Mouse (Mus musculus) splenic B cell, adult 2 months (primary cell): Measurements from ENCODE around the gene Taok3.

ENCODE experiments used
- DNase-seq: peaks from one replicate; pipeline ENCODE4 v3.0.0-alpha.2; 2011; ENCODE audit warnings: low read depth, low spot score
- H3K27me3 ChIP-seq: 2 replicates; pipeline ENCODE4 v1.6.1; 2012; ENCODE audit warnings: mild to moderate bottlenecking, low read length, moderate library complexity, mixed read lengths; ENCODE audit not compliant: control insufficient read depth, poor library complexity, insufficient read depth, severe bottlenecking
- H3K36me3 ChIP-seq: 2 replicates; pipeline ENCODE4 v1.6.1; 2012; ENCODE audit warnings: mild to moderate bottlenecking, low read length, moderate library complexity, mixed read lengths; ENCODE audit not compliant: control insufficient read depth, poor library complexity, insufficient read depth, severe bottlenecking

Gene Taok3

GRCm38 (mm10) chr5:117166811-117167365 lies 47.0 kb downstream of the Taok3 start:
- Histone ChIP-seq H3K36me3 (no peaks in the 10 kb centered on the region), H3K27me3 (no peaks in the 10 kb centered on the region)
- DNase-seq, result no peak

GRCm38 (mm10) chr5:117168351-117169100 lies 48.6 kb downstream of the Taok3 start:
- H3K27me3 ChIP-seq, result no peaks in the 10 kb centered on the region
- 0 out of 2 replicates have a peak, but pooled peaks cover 1% of the 10 kb centered on the region for H3K36me3 ChIP-seq
- DNase-seq, result no peak

- no peak for DNase-seq
- Histone ChIP-seq H3K27me3 (no peaks in the 10 kb centered on the region), H3K36me3 (0 out of 2 replicates have a peak, but pooled peaks cover 1% of the 10 kb centered on the region)
Measured at GRCm38 (mm10) chr5:117174057-117174456, 54.1 kb downstream of the Taok3 start.

GRCm38 (mm10) chr5:117175896-117176295 lies 56.0 kb downstream of the Taok3 start:
- no peak for DNase-seq
- H3K27me3 ChIP-seq, result no peaks in the 10 kb centered on the region
- 0 out of 2 replicates have a peak, but pooled peaks cover 1% of the 10 kb centered on the region for H3K36me3 ChIP-seq

DNA sequence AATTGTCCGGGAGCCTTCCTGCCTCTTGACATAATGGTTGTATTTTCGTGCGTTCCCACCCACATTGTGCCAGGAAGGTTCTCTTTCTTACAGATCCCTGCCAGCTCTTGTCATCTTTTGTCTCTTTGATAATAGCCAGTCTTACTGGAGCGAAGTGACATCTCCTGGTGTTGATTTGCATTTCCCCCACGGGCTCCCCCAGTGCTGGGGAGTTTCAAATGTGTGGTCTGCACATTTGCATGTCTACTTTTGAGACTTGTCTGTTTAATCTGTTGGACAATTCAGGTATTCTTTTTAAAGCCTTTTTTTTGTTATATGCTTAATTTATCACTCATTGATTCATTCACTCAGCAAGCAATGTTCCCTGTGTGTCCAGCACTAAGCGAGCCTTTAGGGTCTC lies 58.1 kb downstream of the Taok3 start:
- DNase-seq, result peak; percentile 63
- no peaks in the 10 kb centered on the region for H3K27me3 ChIP-seq

GRCm38 (mm10) chr5:117178486-117178885 lies 58.6 kb downstream of the Taok3 start:
- peak; percentile 31 for DNase-seq
- no peaks in the 10 kb centered on the region for H3K36me3 ChIP-seq
- no peaks in the 10 kb centered on the region for H3K27me3 ChIP-seq

More for the DNA sequence above, 58.1 kb downstream of the Taok3 start:
- no peaks in the 10 kb centered on the region for H3K36me3 ChIP-seq

GRCm38 (mm10) chr5:117181921-117182320 lies 62.0 kb downstream of the Taok3 start:
- H3K36me3 ChIP-seq, result peaks cover 7% of the 10 kb centered on the region
- DNase-seq, result no peak
- no peaks in the 10 kb centered on the region for H3K27me3 ChIP-seq

- no peak for DNase-seq
- Histone ChIP-seq H3K27me3 (no peaks in the 10 kb centered on the region), H3K36me3 (peaks cover 7% of the 10 kb centered on the region)
Measured at GRCm38 (mm10) chr5:117182411-117182810, 62.5 kb downstream of the Taok3 start.

GRCm38 (mm10) chr5:117184832-117185231 lies 64.9 kb downstream of the Taok3 start:
- peaks cover 12% of the 10 kb centered on the region for H3K36me3 ChIP-seq
- peak; percentile 14 for DNase-seq
- H3K27me3 ChIP-seq, result no peaks in the 10 kb centered on the region

DNA sequence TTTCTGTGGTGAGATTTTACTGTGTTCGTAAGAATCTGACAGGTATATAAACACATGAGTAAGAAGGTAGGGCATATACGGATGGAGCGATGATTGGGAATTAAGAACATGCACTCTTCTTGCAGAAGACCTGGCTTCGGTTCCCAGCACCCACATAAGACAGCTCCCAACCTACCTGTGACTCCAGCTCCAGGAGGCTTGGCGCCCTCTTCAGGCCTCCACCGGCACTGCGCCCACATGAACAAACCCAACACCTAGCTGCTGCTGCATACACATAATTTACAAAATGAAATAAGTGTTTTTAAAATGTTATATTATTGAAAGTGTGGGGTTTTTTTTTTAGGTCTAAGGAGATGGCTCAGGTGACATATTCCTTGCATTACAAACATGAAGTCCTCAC lies 65.7 kb downstream of the Taok3 start:
- Histone ChIP-seq H3K27me3 (no peaks in the 10 kb centered on the region), H3K36me3 (peaks cover 12% of the 10 kb centered on the region)
- peak; percentile 57 for DNase-seq

- Histone ChIP-seq H3K27me3 (no peaks in the 10 kb centered on the region), H3K36me3 (peaks cover 12% of the 10 kb centered on the region)
- no peak for DNase-seq
Measured at GRCm38 (mm10) chr5:117192061-117192460, 72.1 kb downstream of the Taok3 start.

GRCm38 (mm10) chr5:117193748-117194147 lies 73.8 kb downstream of the Taok3 start:
- peaks cover 12% of the 10 kb centered on the region for H3K36me3 ChIP-seq
- H3K27me3 ChIP-seq, result no peaks in the 10 kb centered on the region
- no peak for DNase-seq

- no peaks in the 10 kb centered on the region for H3K27me3 ChIP-seq
- H3K36me3 ChIP-seq, result peaks cover 11% of the 10 kb centered on the region
- no peak for DNase-seq
Measured at GRCm38 (mm10) chr5:117194672-117195071, 74.7 kb downstream of the Taok3 start.

DNA sequence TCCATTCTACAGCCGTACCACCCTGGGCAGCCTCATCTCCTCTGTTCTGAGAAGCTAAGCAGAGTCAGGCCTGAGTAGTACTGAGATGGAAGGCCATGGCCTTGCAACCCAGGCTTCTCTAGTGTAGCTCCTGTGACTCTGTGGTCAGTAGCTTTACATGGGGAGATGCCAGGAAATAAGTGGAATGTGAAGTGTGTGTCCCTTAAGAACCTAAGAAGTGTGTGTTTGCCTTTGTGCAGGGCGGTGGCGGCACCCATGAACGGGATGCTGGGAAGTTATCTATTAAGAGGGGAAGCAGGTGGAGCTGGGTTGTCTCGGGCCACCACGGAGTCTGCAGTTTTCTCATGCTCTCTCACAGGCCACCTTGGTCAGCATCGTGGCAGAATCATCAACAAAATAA lies 76.6 kb downstream of the Taok3 start:
- peaks cover 11% of the 10 kb centered on the region for H3K36me3 ChIP-seq
- no peak for DNase-seq
- no peaks in the 10 kb centered on the region for H3K27me3 ChIP-seq

DNA sequence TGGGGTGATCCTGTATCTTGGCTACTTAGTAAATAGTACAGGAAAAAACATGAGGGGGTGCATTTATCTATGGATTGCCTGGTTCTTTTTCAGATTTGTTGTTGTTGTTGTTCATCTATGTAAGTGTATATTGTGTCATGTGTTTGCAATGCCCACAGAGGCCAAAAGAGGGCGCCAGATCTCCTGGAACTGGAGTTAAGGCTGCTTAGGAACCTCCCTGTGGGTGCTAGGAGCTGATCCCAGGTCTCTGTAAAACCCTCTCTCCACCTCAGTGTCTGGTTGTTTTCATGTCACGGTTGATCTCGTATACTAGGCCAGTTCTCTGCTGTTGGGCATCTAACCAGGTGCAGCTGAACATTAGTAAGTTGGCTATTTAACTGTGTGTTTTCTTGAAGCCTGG lies 78.5 kb downstream of the Taok3 start:
- no peaks in the 10 kb centered on the region for H3K27me3 ChIP-seq

More for the DNA sequence above, 78.5 kb downstream of the Taok3 start:
- H3K36me3 ChIP-seq, result peaks cover 15% of the 10 kb centered on the region
- DNase-seq, result peak; percentile 33
